Mouse (Mus musculus) olfactory bulb, adult 2 months (tissue): ENCODE measurements at regions not wholly inside any gene's neighbourhood (a gene's known extent, or its start where the extent isn't known, plus 50 kb on each side); places are given as distances from the start of the nearest gene placed in this dataset.

Experiments used
- CTCF ChIP-seq: fragments of 200-500 bp; IDR thresholded peaks from 2 replicates; pipeline ENCODE4 v1.5.1; 2012; ENCODE audit warnings: low read depth, mild to moderate bottlenecking, low read length, moderate library complexity; ENCODE audit not compliant: insufficient read depth
- POLR2A ChIP-seq: fragments of 200-500 bp; IDR thresholded peaks from 2 replicates; pipeline ENCODE4 v1.6.1; 2012; ENCODE audit warnings: mild to moderate bottlenecking, low read depth, low read length, moderate library complexity; ENCODE audit not compliant: insufficient read depth

DNA sequence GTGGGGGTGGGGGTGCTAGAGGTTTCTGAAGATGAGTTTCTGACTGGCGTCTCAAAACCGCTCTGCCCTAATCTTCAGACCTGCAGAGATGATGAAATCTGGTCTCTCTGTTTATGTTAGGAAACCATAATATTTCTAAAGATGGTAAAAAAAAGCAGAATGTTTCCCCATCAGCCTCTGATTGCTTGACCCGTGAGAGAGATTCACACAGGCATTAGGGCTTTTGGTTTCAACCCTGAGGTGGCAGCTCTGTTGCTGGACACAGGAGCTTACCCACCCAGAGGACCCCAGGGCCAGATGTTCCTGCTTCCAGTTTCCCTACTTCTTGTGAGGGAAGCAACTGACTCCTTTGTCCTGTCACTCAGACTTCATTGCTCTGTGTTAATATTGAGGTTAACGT lies 195.1 kb downstream of the Phlda1 start:
- TF ChIP-seq CTCF (no peak), POLR2A (no peak)
